Mouse (Mus musculus) spleen, postnatal 14 days (tissue): ENCODE measurements around the gene Pxylp1.

Source experiments
- DNase-seq, 2 experiments: peaks; one replicate each; pipeline ENCODE4 v3.0.0; 2021 to 2022; ENCODE audit warnings: low spot score in 2 of 2

The Pxylp1 gene

DNA sequence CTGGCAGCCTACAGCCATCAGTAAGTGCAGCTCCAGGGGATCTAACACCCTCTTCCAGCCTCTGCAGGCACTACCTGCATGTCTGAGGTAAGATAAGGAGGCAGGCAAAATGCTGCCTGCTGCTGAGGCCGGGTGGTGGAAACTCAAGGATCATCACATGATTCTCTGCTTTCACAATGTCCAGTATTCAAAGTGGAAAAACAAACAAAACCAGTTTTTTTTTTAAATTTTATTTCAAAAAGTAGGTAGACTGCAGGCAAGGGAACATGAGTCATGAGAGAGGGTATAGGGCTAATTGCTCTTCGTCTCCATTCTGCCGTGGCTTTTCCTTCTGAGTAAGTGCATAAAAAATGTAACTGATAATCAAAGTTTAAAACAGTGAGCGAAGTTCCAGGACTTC is 29.6 kb downstream of the Pxylp1 start:
- no peak for DNase-seq

- no peak for DNase-seq
Measured at GRCm38 (mm10) chr9:96861092-96861487, 31.4 kb downstream of the Pxylp1 start.

DNA sequence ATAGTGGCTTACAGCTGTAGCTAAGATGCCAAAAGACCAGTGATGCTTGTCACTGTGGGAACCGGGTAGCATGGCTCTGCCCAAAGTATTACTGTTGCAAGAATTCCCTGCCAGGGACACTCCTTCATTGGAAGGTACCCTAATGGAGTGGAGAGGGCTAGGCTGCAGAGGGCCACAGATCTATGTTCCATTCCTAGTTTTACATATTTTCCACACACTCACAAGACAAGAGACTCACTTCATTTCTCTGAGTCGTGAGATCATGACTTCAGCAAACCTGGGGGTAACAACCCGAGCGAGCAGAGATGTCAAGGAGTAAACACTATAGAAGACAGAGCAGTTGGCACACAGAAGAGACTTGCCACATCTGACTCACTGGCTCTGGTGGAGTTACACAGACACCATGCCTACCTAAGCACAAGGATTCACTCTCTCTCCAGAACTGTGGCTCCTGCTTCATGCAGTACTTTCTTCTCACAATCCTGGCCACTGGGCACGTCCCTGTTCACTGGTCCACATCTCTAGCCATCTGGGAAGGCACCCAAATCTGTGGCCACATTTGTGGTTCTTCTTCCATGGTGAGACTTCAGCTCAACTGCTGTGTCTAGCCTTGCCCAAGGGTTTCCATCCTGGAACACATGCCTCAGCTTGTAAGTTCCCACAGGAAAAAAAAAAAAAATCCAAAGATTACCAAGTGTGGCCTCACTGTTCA is 31.9 kb downstream of the Pxylp1 start:
- no peak for DNase-seq

GRCm38 (mm10) chr9:96859027-96859426 is 33.4 kb downstream of the Pxylp1 start:
- no peak for DNase-seq

GRCm38 (mm10) chr9:96857838-96858237 is 34.6 kb downstream of the Pxylp1 start:
- no peak for DNase-seq

- no peak for DNase-seq
Measured at GRCm38 (mm10) chr9:96853300-96854186, 38.9 kb downstream of the Pxylp1 start.

DNA sequence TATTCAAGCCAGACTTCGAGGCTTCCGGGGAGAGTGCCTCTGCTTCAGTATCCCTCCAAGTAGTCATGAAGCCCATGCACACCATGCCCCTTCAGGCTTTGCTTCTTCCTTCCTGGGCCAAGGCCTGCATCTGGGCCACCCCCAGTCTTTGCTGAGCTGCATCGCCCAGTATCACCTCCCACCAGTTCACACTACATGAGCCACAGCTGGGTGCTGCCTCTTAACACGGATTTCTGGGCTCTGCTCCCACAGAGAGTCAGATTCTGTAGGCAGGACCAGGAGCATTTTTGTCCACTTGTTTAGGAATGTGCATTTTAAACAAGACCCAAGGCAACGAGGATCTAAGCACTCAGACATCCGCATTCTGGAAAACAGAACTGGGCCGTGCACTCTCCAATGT is 40.8 kb downstream of the Pxylp1 start:
- no peak for DNase-seq

- no peak for DNase-seq
Measured at GRCm38 (mm10) chr9:96851036-96851435, 41.4 kb downstream of the Pxylp1 start.

DNA sequence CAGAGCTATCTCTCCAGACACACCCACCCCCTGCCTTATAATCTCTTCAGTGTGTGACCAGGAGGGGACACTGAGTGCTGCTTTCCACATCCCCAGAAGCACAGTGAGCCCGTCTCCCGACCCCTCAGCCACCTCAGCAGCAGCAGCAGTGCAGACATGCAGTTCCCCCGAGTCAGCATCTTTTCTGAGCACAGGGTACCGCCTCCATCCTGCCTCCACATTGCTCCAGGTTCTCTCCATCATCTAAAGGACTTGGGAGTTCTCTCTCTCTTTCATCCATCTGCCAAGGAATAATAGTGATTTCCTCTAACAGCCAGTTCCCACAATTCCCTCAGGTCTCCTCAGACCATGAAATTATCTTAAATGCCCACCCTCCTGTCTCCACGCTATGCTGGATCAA is 43.5 kb downstream of the Pxylp1 start:
- no peak for DNase-seq

DNA sequence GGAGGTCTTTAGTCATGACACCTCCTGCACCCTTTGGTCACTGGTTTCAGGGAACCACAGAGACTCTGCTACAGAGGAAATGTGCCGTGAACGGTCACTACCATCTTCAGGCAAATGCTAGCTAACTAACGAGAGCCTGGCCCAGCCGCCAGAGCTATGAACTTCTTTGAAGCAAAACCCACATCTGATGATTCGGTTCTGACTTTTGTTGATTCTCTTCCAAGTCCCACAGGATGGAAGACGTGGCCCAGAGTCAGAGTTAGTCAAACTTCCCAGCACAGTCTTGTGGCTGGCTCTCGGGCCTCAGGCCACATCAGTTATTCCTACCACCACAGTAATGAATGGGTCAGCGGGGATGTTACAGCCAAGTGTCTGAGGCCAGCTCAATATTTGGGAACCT is 46.1 kb downstream of the Pxylp1 start:
- DNase-seq, result no peak

- no peak for DNase-seq
Measured at GRCm38 (mm10) chr9:96844798-96845209, 47.7 kb downstream of the Pxylp1 start.

GRCm38 (mm10) chr9:96839376-96839775 is 53.1 kb downstream of the Pxylp1 start:
- DNase-seq, result no peak

- DNase-seq, result peak in 1 of 2 experiments; percentile 8
Measured at GRCm38 (mm10) chr9:96838864-96839263, 53.6 kb downstream of the Pxylp1 start.

DNA sequence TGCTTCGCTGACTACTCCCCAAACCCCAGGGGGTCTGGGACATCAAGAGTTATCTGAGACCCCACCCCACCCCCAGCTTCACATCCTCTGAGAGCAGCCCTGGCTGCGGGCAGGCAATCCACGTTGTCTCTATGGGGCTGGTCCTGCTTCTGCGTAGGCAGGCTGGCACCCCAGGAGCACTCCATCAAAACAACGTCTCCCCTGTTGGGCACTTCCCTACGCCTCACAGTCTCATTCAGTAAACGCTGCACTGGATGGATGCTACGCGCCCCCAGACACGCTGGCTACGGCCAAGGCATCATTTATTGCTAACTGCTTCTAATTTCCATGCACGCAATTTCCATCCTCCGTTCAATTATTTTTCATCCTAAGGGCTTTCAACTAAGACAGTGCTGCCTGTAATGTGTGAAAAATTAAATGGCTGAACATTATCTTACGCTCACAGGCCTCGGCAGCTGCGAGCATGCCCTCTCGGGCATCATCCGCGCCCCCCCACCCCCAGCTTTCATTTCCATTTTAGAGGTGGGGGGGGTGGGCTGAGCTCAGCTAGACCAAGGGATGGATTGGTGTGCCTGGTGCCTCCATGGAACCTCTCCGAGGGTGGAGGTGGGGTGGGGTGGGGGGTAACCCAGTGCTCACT is 54.6 kb downstream of the Pxylp1 start:
- DNase-seq, result no peak

GRCm38 (mm10) chr9:96836984-96837383 is 55.5 kb downstream of the Pxylp1 start:
- no peak for DNase-seq

- no peak for DNase-seq
Measured at GRCm38 (mm10) chr9:96835374-96835921, 57.0 kb downstream of the Pxylp1 start.

DNA sequence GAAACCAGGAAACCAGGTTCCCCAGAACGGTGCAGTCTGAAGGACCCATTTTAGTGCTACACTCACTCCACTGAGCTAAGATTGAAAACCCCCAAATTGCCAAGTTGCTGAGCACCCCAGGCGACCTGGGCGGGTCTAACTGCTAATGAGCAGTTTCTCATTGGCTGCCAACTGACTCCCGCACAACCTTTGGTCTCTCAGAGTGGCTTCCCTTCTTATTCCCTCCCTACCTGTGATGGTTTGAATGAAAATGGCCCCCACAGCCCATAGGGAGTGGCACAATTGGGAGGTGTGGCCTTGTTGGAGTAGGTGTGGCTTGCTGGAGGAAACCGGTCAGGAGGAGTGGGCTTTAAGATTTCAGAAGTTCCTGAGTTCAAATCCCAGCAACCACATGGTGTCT is 58.9 kb downstream of the Pxylp1 start:
- DNase-seq, result no peak

DNA sequence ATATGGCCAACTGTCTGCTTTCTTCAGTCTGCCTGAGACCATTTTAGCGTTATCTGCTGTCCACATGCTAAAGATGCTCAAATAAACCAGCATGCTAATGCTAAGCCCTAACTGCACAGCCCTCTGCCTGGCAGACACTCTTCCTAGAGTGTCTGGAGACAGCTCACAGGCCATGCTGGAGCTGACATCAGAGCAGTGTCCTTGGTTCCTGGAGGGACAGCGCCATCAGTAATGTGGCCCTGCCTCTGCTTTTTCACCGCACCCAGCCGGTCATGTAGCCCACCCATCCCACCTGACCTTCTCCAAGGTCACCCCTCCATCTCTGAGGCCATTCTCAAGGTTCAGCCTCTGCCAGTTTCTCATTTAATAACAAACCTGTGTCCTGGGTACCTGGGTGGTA is 60.0 kb downstream of the Pxylp1 start:
- DNase-seq, result no peak

DNA sequence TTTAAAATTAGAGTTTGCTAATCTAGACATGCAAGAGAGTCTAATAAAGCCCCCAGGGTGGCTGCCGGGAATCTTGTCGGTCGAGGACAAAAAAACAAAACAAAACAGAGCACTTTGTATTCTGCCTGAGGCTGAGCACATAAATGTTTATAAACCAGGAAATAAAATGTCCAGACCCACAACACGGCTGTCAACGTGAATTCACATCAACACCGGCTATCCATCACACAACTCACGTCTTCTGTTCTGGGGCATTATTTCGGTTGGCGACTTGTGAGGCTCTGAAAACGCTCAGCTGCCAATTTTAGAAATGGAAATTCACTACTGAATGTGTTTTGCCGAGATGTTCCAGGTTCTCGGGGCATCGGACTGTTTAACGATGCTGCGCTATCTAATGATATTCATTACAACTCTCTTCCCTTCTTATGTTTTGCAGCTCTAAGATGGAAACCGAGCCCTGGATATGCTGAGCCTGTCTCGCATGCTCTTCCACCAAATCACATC is 61.6 kb downstream of the Pxylp1 start:
- no peak for DNase-seq

DNA sequence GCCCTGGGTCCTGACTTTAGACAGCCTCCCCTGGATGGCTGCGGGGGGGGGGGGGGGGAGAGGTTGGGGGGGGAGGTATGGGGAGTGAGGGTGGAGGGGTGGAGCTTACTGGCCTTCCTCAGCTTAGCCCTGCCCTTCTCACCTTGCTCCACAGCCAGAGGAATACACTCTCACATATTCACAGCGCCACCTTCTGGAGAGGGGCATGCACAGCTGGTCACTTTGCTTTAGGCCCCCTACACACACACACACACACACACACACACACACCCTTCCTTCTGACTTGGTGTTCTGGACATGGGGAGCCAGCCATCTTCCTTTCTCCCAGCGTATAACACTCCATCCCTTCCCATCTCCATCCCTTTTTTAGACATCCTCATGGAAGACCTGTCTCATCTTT is 62.8 kb downstream of the Pxylp1 start:
- no peak for DNase-seq

- no peak for DNase-seq
Measured at GRCm38 (mm10) chr9:96828071-96828470, 64.4 kb downstream of the Pxylp1 start.
